Mouse (Mus musculus) lung, postnatal 36 days (tissue): Measurements from ENCODE around the gene Nol11.

Source experiments
- DNase-seq: peaks from one replicate; pipeline ENCODE4 v3.0.0; 2022; ENCODE audit warnings: mixed read lengths

The Nol11 gene

GRCm38 (mm10) chr11:107188565-107189552 lies at the start of gene Nol11:
TSS of gene Nol11 (minus strand) at chr11:107189381.
- DNase-seq, result peak; percentile 99

GRCm38 (mm10) chr11:107238506-107238905 lies 49.3 kb upstream of the Nol11 start:
- DNase-seq, result no peak

GRCm38 (mm10) chr11:107237532-107237931 lies 48.4 kb upstream of the Nol11 start:
- DNase-seq, result no peak

- DNase-seq, result no peak
These were observed 44.2 kb upstream of the Nol11 start for GRCm38 (mm10) chr11:107233252-107233890.

GRCm38 (mm10) chr11:107230128-107230527 lies 40.9 kb upstream of the Nol11 start:
- DNase-seq, result no peak

GRCm38 (mm10) chr11:107226431-107226830 lies 37.2 kb upstream of the Nol11 start:
- DNase-seq, result no peak

GRCm38 (mm10) chr11:107226013-107226412 lies 36.8 kb upstream of the Nol11 start:
- no peak for DNase-seq

GRCm38 (mm10) chr11:107225301-107225700 lies 36.1 kb upstream of the Nol11 start:
- no peak for DNase-seq

GRCm38 (mm10) chr11:107223667-107224214 lies 34.6 kb upstream of the Nol11 start:
- DNase-seq, result no peak

GRCm38 (mm10) chr11:107223169-107223561 lies 34.0 kb upstream of the Nol11 start:
- peak; percentile 8 for DNase-seq

- no peak for DNase-seq
These were observed 33.5 kb upstream of the Nol11 start for GRCm38 (mm10) chr11:107222531-107223168.

- DNase-seq, result no peak
These were observed 25.9 kb upstream of the Nol11 start for GRCm38 (mm10) chr11:107215111-107215510.

GRCm38 (mm10) chr11:107213745-107214144 lies 24.6 kb upstream of the Nol11 start:
- DNase-seq, result peak; percentile 58

- DNase-seq, result no peak
These were observed 20.6 kb upstream of the Nol11 start for GRCm38 (mm10) chr11:107209818-107210217.

- DNase-seq, result no peak
These were observed 12.6 kb upstream of the Nol11 start for GRCm38 (mm10) chr11:107201773-107202172.

GRCm38 (mm10) chr11:107199281-107199680 lies 10.1 kb upstream of the Nol11 start:
- no peak for DNase-seq

GRCm38 (mm10) chr11:107195334-107195733 lies 6.2 kb upstream of the Nol11 start:
- DNase-seq, result no peak

GRCm38 (mm10) chr11:107190376-107190775 lies 1.2 kb upstream of the Nol11 start:
- peak; percentile 5 for DNase-seq

GRCm38 (mm10) chr11:107183777-107184176 lies 5.4 kb downstream of the Nol11 start:
- no peak for DNase-seq

GRCm38 (mm10) chr11:107161215-107161614 lies 28.0 kb downstream of the Nol11 start:
- no peak for DNase-seq

- no peak for DNase-seq
These were observed 30.1 kb downstream of the Nol11 start for GRCm38 (mm10) chr11:107159034-107159433.

GRCm38 (mm10) chr11:107156977-107157642 lies 32.1 kb downstream of the Nol11 start:
- DNase-seq, result peak; percentile 9
